Mouse (Mus musculus) heart, adult 8-10 months (tissue): ENCODE data around the gene Il16. TPM values are rescaled to one million over a fixed set of nuclear protein-coding genes. Genes with fewer than 3 reads are reported as not detected.

Experiments used
- DNase-seq: peaks from one replicate; pipeline ENCODE4 v3.0.0; 2022; ENCODE audit warnings: low spot score
- total RNA-seq, 4 experiments: library from RNA; stranded (reverse); gene quantifications; 2 replicates each; pipeline ENCODE4 v1.2.4; 2022

Gene Il16
- total RNA-seq, 4 experiments from 2014 or later = 6.3 to 7.6 (median 7.4) TPM

DNA sequence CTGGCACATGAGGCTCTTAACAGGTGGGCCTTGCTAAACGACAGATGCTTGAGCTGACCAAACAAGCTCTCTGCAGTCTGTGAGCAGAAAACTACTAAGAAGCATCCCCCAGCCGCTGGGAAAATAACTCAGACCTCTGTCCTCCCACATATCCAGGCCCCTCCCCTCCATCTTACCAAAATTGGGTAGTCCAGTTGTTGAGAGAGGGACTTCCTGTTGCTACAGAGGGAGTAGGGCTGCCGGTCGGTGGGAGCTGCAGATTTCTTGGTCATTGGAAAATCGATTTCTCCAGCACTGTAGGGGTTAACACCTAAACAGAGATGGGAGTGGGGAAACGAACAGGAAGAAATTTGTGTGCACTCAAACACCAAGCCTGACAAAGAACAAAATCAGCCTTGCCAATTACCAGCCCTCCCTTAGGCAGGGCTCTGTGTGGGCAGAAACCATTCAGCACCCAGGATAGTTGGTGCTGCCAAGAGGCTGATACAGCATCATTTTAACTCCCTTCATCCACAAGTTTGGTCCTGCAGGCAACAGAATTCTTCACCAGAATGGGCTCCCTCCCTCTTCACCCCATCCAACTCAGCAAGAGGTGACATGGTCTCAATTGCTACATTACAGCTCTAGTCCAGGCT, 62.8 kb downstream of the Il16 start:
- DNase-seq = no peak

DNA sequence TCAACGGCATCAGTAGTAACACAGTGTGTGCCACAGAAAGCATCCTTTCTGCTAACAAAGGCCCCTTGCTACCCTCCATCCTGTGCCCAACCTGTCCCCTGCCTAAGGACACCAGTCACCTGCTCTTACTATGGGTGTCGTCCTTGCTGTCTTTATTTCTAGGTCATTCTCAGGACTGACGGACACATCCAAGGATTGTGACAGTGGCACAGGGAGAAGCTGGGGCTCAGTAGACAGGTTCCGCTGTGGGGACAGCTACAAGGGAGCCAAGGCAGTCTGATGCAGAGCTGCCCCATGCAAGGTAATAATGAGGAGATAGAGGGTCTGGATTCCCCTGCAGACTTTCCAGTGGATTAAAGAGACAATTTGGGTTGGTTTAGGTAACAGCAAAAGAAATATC, 67.0 kb downstream of the Il16 start:
- DNase-seq = no peak

DNA sequence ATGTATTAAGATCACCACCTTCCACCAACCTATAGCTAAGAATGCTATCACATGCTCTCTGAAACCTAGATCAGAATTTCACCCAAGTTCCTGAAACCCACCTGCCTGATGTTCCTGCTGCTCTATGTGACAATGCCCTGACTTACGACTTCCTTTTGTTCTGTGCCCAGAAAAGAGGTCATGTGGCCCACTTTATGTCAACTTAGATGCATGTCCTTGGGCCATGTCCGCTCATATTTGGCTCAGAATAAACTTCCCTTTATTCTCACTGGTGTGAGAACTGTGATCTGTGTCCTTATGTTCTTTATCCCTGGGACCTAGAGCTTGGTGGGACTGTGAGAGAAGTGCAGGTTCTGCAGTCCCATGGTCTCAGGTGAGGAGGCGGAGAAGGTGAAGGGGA, 68.2 kb downstream of the Il16 start:
- no peak for DNase-seq

DNA sequence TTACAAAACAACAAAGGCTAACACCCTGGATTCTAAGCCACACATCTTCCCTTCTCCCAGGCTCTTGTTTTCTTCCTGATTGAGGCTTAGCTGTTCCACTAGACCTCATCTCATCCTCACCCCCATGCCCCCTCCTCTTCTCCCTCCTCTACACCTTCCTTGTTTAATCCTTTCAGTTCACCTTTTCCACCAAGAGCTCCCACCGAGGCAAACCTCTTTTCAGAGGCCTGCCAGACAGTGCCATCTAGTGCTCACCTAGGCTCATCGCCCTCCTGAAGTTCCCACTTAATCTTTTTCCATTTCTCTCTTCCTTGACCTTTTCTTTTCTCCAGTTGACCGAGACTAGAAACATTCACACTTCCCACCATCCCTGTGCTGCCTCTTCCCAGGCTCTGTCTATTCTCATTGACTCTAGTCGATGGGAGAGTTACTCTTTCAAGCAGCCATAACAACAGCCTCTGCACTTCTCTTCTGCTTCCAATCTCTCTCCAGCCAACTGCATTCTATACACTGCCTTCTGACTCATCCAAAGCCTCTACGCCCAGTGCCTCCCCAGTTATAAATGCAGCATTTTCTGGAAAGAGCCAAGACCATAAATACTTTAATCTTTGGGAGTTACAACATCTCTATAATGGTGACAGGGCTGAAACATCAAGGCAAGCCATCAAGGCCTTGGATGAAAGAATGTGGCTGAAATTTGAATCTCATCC, 69.8 kb downstream of the Il16 start:
- DNase-seq = no peak

- DNase-seq = no peak
Observed at GRCm38 (mm10) chr7:83671573-83671972, 74.0 kb downstream of the Il16 start.

DNA sequence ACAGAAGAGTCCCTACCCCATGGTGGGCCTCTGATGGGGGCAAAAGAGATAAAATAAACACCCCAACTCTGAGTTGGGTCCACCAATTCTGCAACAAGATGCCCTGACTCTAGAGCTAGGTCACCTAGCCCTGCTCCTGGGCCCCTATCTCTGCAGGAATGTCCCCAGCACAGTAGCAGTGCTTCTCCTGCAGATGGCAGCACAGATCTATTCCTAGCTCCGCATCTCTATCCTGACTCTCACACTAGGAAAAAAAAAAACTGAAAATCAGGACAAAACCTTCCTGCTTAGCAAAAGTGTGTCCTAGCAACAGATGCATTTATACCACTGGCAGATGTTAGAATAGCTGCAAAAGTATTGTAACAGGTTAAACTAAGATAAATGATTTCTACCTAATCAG, 76.8 kb downstream of the Il16 start:
- DNase-seq = no peak

DNA sequence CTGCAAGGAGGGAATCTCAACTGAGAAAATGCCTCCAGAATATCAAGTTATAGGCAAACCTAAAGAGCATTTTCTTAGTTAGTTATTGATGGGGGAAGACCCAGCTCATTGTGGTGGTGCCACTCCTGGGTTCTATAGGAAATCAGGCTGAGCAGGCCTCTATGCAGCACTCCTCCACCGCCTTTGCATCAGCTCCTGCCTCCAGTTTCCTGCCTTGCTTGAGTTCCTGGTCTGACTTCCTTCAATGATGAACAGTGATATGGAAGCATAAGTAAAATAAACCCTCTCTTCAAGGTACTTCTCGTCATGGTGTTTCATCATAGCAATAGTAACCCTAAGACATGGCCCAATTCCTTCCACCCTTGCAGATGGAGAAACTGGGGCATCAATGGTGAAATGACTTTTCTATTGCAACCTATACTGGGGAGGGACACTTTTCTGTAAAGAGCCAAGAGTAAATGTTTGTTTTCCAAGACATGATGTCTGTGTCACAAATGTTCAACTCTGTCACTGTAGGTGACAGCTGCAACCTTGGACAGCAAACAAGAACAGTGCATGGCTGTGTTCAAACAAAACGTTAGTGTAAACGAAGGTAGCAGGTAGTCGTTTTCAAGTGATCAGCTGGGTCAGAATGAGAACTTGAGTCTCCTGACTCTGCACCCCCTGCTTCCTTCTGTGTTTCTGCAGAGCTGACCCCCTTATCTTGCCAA, 77.4 kb downstream of the Il16 start:
- no peak for DNase-seq

DNA sequence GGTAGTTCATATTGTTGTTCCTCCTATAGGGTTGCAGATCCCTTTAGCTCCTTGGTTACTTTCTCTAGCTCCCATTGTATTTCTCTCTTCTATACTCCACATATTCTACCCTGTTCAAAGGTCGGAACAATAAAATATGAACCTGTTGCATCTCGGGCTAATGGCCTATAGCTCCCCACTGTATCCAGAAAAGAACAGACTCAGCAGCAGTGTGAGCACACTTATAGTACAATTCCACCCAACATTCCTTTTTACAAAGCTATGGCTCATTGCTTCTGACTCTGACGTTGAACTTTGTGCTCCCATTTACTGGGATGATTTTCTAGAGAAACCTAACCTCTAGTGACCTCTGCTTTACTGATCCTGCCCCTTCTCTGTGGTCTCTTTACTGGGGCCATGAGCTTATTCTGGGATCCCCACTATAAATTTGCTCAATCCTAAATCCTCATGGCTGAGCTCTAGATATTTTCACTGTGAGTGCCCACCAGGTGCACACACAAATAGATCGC, 79.4 kb downstream of the Il16 start:
- no peak for DNase-seq

- DNase-seq = no peak
Observed at GRCm38 (mm10) chr7:83662711-83663375, 82.7 kb downstream of the Il16 start.

DNA sequence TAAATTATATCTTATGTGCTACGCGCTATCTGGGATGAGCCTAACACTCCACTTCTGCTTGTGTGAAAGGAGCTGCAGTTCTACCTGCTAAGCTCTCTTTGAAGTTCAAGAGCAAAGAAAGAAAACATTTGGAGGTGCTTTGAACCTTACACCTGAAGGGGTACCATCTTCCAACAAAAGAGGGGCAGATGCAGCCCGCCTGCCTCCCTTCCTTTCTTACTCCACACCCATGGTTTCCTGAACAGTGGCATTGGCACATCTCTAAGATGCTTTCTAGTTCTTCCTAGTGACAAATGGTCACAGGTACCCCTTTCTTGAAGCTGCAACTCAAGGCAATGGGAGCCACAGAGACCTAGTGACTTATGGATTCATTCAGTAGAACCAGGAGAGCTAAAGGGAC, 83.8 kb downstream of the Il16 start:
- no peak for DNase-seq

DNA sequence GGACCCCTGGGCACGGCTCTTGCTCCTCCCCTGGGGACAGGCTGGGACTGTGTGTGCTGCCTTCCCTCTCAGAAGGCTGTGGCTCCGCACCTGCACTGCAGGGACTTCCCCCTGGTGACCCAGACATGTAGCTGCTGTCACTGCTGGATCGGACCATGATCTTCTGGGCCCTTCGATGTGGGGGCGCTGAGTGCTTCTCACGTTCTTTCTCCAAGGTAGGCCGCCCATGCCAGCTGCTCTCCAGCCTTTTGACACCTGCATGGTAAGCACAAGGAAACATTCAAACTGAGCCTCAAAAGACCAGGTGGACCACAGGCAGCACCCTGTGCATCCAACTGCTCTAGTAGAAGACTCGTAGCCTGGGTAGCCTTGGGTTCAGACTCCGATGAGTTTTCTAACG, 84.5 kb downstream of the Il16 start:
- no peak for DNase-seq

DNA sequence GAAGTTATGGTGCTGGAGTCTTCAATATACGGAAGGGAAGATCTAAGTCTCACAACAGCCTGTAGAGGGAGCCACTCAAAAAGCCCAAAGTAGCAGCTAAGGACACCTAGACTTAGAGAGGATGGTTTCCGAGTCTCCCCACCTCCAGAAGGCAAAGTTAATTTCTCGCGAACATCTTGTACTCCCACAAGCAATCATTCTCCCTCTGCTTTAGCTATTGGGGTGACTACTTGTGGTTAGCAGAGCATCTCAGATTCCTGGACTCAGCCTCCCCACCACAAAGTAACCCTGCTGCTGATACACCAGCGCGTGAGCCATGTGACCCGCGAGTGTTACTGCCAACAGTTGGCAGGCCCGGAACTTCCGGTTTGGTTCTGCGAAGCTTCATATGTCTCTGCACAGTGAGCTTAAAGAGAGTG, 85.2 kb downstream of the Il16 start:
- DNase-seq = no peak

DNA sequence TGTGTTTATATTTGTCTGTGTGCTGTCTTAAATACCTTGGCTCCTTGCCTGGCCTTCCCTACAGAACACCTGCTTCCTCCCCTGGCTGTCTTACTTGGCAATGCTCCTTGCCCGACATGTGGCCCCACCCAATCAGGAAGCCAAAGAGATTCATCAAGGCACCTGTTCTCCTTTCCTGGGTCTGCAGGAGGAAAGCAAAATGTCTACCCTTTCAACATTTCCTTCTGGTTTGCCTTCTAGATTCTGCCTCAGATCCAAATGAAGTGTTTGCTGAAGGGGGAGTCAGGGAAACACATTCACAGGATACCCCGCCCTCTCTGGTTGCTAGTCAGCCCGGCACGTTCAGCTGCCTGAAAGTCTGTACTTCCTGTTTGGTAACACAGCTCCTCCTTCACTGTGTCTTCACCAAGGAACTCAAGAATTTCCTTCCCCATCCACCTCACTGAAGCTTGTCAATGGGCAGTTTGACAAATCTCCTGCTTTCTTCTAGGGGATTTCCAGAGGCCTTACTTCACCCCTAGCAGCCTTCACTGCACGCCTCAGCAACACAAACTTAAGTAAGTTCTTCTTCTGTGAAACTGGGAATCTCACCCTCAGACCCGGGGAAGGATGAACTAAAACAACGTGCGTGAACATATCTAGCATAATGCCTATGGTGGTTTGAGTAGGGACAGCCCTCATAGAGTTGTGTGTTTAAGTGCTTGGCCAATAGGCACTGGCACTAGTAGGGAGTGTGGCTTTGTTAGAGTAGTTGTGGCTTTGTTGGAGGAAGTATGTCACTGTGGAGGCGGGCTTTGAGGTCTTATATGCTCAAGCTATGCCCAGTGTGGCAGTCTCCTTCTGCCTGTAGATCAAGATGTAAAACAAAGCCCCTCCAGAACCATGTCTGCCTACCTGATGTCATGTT, 86.1 kb downstream of the Il16 start:
- DNase-seq = peak; percentile 74

GRCm38 (mm10) chr7:83658716-83659115, 86.8 kb downstream of the Il16 start:
- peak; percentile 37 for DNase-seq

DNA sequence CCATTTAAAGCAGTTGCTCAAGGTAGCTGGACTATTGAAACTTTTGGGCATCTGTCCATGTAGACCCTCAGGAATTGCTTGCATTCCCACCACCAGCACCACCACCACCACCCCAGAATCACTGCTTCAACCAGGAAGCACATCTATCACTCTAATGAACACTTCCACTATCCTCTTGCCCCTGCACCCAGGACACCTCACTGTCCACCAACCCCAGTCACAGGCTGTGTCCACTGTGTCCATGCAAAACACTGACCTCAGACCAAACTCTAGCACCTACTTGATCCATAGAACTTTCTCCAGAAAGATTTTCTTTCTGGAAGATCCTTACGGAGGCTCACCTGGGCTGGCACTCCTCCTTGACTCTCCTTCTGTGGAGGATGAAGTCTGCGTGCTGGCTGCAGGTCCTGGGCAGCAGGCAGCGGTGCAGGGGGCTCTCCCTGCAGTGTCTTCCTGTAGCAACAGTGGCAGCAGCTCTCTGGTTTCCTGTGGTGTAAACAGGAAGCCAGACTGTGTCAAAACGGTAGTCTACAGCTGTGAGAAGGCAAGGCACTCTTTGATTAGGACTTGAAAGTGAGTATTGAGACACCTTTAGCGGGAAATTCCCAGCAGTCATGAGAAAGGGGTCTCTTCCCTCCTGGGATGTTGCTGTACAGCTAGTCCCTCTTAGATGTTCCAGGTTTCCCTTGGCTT, 90.4 kb downstream of the Il16 start:
- DNase-seq = peak; percentile 69

GRCm38 (mm10) chr7:83654196-83654595, 91.3 kb downstream of the Il16 start:
- no peak for DNase-seq

- DNase-seq = no peak
Observed at GRCm38 (mm10) chr7:83653605-83654051, 91.9 kb downstream of the Il16 start.

DNA sequence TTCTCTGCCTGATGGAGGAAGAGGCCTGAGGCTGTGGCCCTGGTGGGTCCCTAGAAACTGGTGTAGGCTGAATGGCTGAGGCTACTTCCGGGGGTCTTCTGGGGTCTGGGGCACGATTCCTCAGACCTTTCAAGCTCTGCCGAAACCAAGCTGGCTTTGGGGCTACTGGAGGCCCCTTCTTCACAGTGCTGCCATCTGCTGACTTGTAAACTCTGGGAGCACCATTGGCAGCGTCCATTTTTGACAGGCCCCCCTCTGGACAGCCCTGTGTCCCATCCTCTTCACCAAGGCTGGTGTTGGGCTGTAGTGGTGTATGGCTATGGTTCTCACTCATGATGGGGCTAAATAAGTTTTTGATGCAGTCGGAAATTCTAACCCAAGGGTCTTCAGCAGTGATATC, 93.0 kb downstream of the Il16 start:
- DNase-seq = no peak

DNA sequence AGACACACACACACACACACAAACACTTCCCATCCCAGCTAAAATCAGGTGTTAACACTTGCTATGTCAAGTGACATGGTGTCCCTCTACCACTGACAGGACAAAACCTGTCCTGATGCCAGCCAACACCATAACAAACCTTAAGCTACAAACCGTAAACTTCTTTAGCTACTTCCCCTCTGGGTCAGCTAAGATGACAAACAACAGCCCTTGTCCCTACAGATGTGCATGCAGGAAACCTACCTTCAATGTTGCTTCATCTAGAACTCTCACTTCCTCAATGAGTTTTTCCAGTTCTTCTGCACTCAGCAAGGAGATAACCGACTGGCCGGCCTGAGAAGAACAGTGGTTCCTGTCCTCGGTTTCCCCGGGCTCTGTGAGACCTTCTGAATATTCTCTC, 94.9 kb downstream of the Il16 start:
- DNase-seq = no peak

- no peak for DNase-seq
Observed at GRCm38 (mm10) chr7:83648807-83649206, 96.7 kb downstream of the Il16 start.
